Mouse (Mus musculus) cerebellum, adult 2 months (tissue): ENCODE results near the gene Snf8.

Experiments used
- CTCF ChIP-seq: fragments of 200-500 bp; IDR thresholded peaks from 2 replicates; pipeline ENCODE4 v1.5.1; 2011; ENCODE audit warnings: low read depth, mild to moderate bottlenecking, control low read depth, low read length, moderate library complexity, borderline replicate concordance; ENCODE audit not compliant: insufficient read depth
- POLR2A ChIP-seq: fragments of 200-500 bp; IDR thresholded peaks from 2 replicates; pipeline ENCODE4 v1.6.1; 2011; ENCODE audit warnings: low read length, control low read depth, borderline replicate concordance; ENCODE audit not compliant: insufficient read depth

DNA sequence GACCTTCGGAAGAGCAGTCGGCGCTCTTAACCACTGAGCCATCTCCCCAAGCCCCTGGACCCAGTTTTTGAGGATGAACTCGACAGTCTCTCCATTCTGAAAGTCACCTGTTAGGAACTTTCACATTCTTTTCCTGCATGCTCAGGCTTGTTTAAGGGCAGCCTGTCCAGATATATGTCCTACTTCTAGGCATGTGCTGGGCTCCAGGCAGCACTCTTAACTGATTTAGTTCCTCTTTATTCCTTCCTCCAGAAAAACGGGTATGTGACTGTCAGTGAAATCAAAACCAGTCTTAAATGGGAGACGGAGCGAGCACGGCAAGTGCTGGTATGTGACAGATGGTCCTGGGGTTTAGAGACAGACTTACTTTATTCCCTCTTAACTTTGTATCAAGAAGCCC lies 11.3 kb downstream of the Snf8 start:
- TF ChIP-seq CTCF: no peak
- no peak for TF ChIP-seq POLR2A
